Mouse (Mus musculus): ENCODE measurements around the gene Prkn. TPM values are rescaled to one million over a fixed set of nuclear protein-coding genes. Genes with fewer than 3 reads are reported as not detected.

The Prkn gene
- total and polyA plus RNA-seq, 3 experiments, result 4.5 to 10.6 (median 10.3) TPM

DNA sequence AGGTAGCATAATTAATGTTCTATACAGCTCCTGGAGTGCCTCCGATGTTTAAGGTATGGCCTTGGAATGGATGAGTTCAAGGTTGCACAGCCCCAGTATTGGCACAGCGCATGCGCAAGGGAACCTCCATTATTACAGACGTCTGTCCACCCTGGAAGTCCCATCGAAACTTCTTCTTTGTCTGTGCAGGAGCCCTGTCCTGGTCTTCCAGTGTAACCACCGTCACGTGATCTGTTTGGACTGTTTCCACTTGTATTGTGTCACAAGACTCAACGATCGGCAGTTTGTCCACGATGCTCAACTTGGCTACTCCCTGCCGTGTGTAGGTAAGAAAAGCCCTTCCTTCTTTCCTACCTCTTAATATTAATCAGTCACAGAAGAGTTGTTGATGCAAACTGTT lies 794.9 kb downstream of the Prkn start:
- Histone ChIP-seq H3K9ac (ENCODE audit: low read depth, low read length) (no peak overlapping the region), H3K36me3 (ENCODE audit: control insufficient read depth, insufficient read depth, low read length) (no peaks in the 10 kb centered on the region), H3K79me2 (replicated peaks; ENCODE audit: control insufficient read depth, insufficient read depth, low read length) (no peaks in the 10 kb centered on the region), H3K27ac (no peak overlapping the region), H3K27me3 (ENCODE audit: control insufficient read depth, insufficient read depth, low read length) (no peaks in the 10 kb centered on the region), H3K4me3 (no peak overlapping the region), H3K4me1 (ENCODE audit: control insufficient read depth, insufficient read depth, low read length) (no peaks in the 10 kb centered on the region)
- 91% methylated on average over 11 of the region's 11 CpGs for WGBS
- no peak for DNase-seq
- TF ChIP-seq POLR2A (IDR thresholded peaks at IDR 0.05; ENCODE audit: insufficient read depth, low read depth, low read length), result no peak
- no peak for TF ChIP-seq EP300 (IDR thresholded peaks at IDR 0.05; ENCODE audit: insufficient read depth, low read depth, low read length)
- intact Hi-C loops (cut with DNase I), result no loop called here

DNA sequence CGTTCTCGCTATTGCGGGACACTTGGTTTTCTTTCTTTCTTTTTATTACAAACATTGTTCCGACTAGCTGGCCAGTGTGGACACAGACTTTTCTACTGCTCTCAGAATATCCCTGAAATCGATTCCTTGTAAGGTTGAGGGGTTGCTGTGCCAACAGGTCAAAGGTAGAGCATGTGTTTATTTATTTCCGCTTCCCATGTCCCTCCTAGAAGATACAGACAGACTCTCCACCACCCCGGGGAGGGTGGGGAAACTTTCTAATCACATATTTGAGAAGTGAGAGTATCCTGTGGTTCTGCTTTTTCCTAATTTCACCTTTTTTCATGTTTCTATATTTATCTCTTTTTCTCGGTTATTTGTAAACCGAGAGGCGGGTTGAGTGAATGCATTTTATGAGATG lies 797.5 kb downstream of the Prkn start:
- 76% methylated on average over 10 of the region's 10 CpGs for WGBS
- Histone ChIP-seq H3K27ac (no peak overlapping the region), H3K27me3 (ENCODE audit: control insufficient read depth, insufficient read depth, low read length) (no peaks in the 10 kb centered on the region), H3K36me3 (ENCODE audit: control insufficient read depth, insufficient read depth, low read length) (no peaks in the 10 kb centered on the region), H3K4me1 (ENCODE audit: control insufficient read depth, insufficient read depth, low read length) (no peaks in the 10 kb centered on the region), H3K79me2 (replicated peaks; ENCODE audit: control insufficient read depth, insufficient read depth, low read length) (no peaks in the 10 kb centered on the region), H3K9ac (ENCODE audit: low read depth, low read length) (no peak overlapping the region), H3K4me3 (no peak overlapping the region)
- no peak for TF ChIP-seq CTCF (IDR thresholded peaks at IDR 0.05)
- TF ChIP-seq EP300 (IDR thresholded peaks at IDR 0.05; ENCODE audit: insufficient read depth, low read depth, low read length), result no peak
- TF ChIP-seq POLR2A (IDR thresholded peaks at IDR 0.05; ENCODE audit: insufficient read depth, low read depth, low read length), result no peak
- no peak for DNase-seq
- intact Hi-C loops (cut with DNase I), result no loop called here

DNA sequence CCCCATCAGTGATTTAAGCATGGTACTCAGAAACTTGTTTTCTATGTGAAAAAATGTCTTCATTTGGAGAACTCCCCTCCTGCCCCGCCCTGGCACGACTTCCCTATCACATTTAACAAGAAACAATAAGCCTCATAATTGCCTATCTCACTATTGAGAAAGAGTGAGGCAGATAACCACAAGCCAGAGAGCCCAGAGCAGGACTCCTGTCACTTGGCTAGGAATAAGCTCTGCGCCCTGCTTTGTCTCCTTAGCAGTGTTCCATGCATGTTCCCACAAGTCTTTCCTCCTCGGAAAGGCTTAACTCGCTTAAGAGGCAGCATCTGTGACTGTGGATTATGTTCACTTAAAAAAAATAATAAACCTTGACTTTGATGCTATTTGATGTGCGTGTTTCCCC lies 798.3 kb downstream of the Prkn start:
- Histone ChIP-seq H3K4me1 (ENCODE audit: control insufficient read depth, insufficient read depth, low read length) (no peaks in the 10 kb centered on the region), H3K36me3 (ENCODE audit: control insufficient read depth, insufficient read depth, low read length) (no peaks in the 10 kb centered on the region), H3K4me3 (no peak overlapping the region), H3K79me2 (replicated peaks; ENCODE audit: control insufficient read depth, insufficient read depth, low read length) (no peaks in the 10 kb centered on the region), H3K27ac (no peak overlapping the region), H3K27me3 (ENCODE audit: control insufficient read depth, insufficient read depth, low read length) (no peaks in the 10 kb centered on the region), H3K9ac (ENCODE audit: low read depth, low read length) (no peak overlapping the region)
- no peak for TF ChIP-seq CTCF (IDR thresholded peaks at IDR 0.05)
- no peak for TF ChIP-seq POLR2A (IDR thresholded peaks at IDR 0.05; ENCODE audit: insufficient read depth, low read depth, low read length)
- intact Hi-C loops (cut with DNase I), result no loop called here
- 74% methylated on average over 6 of the region's 6 CpGs for WGBS
- no peak for DNase-seq

DNA sequence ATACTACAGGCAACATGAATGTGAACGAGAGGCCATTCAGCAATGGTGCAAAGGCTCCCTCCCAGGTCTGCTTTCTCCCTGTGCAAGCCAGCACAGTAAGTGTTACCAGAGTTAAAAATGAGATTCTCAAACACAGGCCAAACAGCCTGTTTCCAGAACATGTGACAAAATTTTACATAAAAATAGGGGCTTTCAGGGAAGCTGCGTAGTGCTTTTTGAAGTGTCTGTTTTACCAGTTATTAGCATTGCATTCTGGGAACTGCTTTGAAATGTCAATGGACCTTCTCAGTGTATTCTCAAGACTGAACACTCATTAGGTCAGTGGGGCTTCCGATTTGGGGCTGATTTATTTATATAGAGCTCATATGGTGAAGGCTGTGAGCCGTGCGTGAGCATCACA lies 799.6 kb downstream of the Prkn start:
- H3K27ac ChIP-seq, result no peak overlapping the region
- H3K36me3 ChIP-seq (ENCODE audit: control insufficient read depth, insufficient read depth, low read length), result no peaks in the 10 kb centered on the region
- WGBS, result 86% methylated on average over 5 of the region's 5 CpGs
- TF ChIP-seq CTCF (IDR thresholded peaks at IDR 0.05), result no peak
- no peak for TF ChIP-seq EP300 (IDR thresholded peaks at IDR 0.05; ENCODE audit: insufficient read depth, low read depth, low read length)
- no peak for TF ChIP-seq POLR2A (IDR thresholded peaks at IDR 0.05; ENCODE audit: insufficient read depth, low read depth, low read length)
- H3K4me1 ChIP-seq (ENCODE audit: control insufficient read depth, insufficient read depth, low read length), result no peaks in the 10 kb centered on the region
- intact Hi-C loops (cut with DNase I), result no loop called here
- no peak for DNase-seq
- no peaks in the 10 kb centered on the region for H3K79me2 ChIP-seq (replicated peaks; ENCODE audit: control insufficient read depth, insufficient read depth, low read length)
- H3K27me3 ChIP-seq (ENCODE audit: control insufficient read depth, insufficient read depth, low read length), result no peaks in the 10 kb centered on the region
- no peak overlapping the region for H3K4me3 ChIP-seq
- H3K9ac ChIP-seq (ENCODE audit: low read depth, low read length), result no peak overlapping the region

DNA sequence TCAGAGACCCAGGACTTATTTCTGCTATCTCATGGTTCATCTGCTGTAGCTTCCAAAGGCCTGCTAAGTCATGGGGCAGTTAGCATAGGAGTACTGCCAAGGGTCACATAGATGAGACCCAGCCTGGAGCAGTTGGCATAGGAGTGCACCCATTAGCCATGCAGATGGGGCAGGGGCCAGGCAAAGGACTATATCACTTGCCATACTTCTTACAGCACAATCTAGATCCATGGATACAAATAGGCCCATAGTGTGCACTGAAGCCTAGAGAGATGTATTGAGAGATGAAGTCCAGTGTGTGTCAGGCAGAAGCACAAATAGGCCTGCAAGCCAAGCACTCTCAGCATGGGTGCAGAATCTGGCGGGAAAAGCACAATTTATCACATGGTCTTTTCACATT lies 802.1 kb downstream of the Prkn start:
- WGBS, result 67% methylated on average over 1 of the region's 1 CpGs
- DNase-seq, result no peak

DNA sequence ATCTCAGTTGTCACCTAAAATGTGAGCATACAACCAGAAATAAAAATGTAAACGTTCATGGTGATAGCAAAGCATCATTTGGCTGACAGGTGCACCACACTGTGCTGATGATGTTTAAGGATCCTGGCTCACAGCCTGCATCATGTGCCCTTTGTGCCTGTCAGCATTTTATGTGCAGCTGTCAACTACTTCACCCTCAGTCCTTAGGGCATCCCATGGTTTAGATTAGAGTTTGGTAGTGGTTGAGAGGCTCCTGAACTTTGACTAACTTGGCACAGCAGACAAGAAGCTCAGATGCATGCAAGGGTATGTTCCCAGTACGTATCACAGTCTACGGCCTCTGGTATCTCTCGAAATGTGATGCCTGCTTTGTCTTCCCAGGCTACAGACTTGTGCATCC lies 803.8 kb downstream of the Prkn start:
- Histone ChIP-seq H3K4me1 (ENCODE audit: control insufficient read depth, insufficient read depth, low read length) (no peaks in the 10 kb centered on the region), H3K79me2 (replicated peaks; ENCODE audit: control insufficient read depth, insufficient read depth, low read length) (no peaks in the 10 kb centered on the region), H3K27me3 (ENCODE audit: control insufficient read depth, insufficient read depth, low read length) (no peaks in the 10 kb centered on the region), H3K9ac (ENCODE audit: low read depth, low read length) (no peak overlapping the region), H3K27ac (no peak overlapping the region), H3K4me3 (no peak overlapping the region), H3K36me3 (ENCODE audit: control insufficient read depth, insufficient read depth, low read length) (no peaks in the 10 kb centered on the region)
- WGBS, result 52% methylated on average over 4 of the region's 4 CpGs
- TF ChIP-seq EP300 (IDR thresholded peaks at IDR 0.05; ENCODE audit: insufficient read depth, low read depth, low read length), result no peak
- no peak for TF ChIP-seq POLR2A (IDR thresholded peaks at IDR 0.05; ENCODE audit: insufficient read depth, low read depth, low read length)
- TF ChIP-seq CTCF (IDR thresholded peaks at IDR 0.05), result no peak
- intact Hi-C loops (cut with DNase I), result no loop called here
- no peak for DNase-seq

More for the DNA sequence above, 802.1 kb downstream of the Prkn start:
- Histone ChIP-seq H3K79me2 (replicated peaks; ENCODE audit: control insufficient read depth, insufficient read depth, low read length) (no peaks in the 10 kb centered on the region), H3K4me3 (no peak overlapping the region), H3K27me3 (ENCODE audit: control insufficient read depth, insufficient read depth, low read length) (no peaks in the 10 kb centered on the region), H3K36me3 (ENCODE audit: control insufficient read depth, insufficient read depth, low read length) (no peaks in the 10 kb centered on the region), H3K9ac (ENCODE audit: low read depth, low read length) (no peak overlapping the region), H3K4me1 (ENCODE audit: control insufficient read depth, insufficient read depth, low read length) (no peaks in the 10 kb centered on the region), H3K27ac (no peak overlapping the region)
- TF ChIP-seq EP300 (IDR thresholded peaks at IDR 0.05; ENCODE audit: insufficient read depth, low read depth, low read length) (no peak), CTCF (IDR thresholded peaks at IDR 0.05) (no peak), POLR2A (IDR thresholded peaks at IDR 0.05; ENCODE audit: insufficient read depth, low read depth, low read length) (no peak)
- intact Hi-C loops (cut with DNase I), result no loop called here
